ENCODE assay signal across 8 mouse cellular contexts in the genomic region with DNA sequence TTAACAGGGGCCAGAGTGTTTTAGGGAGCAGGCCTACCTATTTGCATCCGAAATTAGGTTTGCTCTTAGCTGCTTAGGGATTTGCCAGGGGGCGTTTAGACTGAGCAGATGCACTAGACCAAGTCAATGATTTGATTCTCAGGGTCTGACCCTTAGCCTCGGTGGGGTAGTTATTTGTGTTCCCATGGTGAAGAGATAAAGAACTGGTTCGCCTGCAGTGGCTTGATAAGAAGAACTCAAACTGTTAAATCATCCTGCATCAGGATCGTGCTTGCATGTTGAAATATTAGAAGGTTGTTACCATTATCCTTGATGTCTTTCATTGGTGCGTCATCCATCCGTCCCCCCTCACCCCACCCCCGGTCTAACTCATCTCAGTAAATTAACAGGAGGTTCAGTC. TPM values are rescaled to one million over a fixed set of nuclear protein-coding genes. Genes with fewer than 3 reads are reported as not detected.
DNase-seq lines count a peak whose midpoint lies in the region; ATAC-seq and TF ChIP-seq lines count a peak whose summit lies in the region.

No protein-coding gene starts in this region.

- no peak for DNase-seq in kidney, postnatal 14 days
- peak; percentile 39 for DNase-seq in G1E (ENCODE audit: low spot score)
- DNase-seq in hindbrain, embryonic 14.5 days (ENCODE audit: low spot score), result no peak
- DNase-seq in right cerebral cortex, adult 18-20 months, result no peak
- no peak for DNase-seq in left cerebral cortex, postnatal 10 days (ENCODE audit: extremely low spot score in 1 of 2, low spot score in 2 of 2)

- peak overlapping the region; percentile 81 for H3K27ac ChIP-seq in kidney, embryonic 16.5 days (ENCODE audit: low read length)
- H3K27ac ChIP-seq in hindbrain, embryonic 14.5 days, result peak overlapping the region; percentile 97
- H3K27ac ChIP-seq in midbrain, embryonic 12.5 days (replicated peaks), result peak overlapping the region; percentile 97

- no peaks in the 10 kb centered on the region for H3K36me3 ChIP-seq in kidney, embryonic 16.5 days (ENCODE audit: insufficient read depth, low read length)
- H3K36me3 ChIP-seq in G1E (replicated peaks), result peaks cover 9% of the 10 kb centered on the region
- no peaks in the 10 kb centered on the region for H3K36me3 ChIP-seq in hindbrain, embryonic 14.5 days (replicated peaks; ENCODE audit: control insufficient read depth, insufficient read depth)
- H3K36me3 ChIP-seq in midbrain, embryonic 12.5 days, result no peaks in the 10 kb centered on the region

- ATAC-seq in kidney, embryonic 16.5 days (ENCODE audit: low FRiP score, low TSS enrichment), result peak; percentile 32
- peak; percentile 55 for ATAC-seq in G1E (ENCODE audit: extremely low read depth, insufficient number of reproducible peaks, low FRiP score, poor library complexity, severe bottlenecking)
- peak; percentile 26 for ATAC-seq in common myeloid progenitor, adult 5-6 weeks (replicated peaks; ENCODE audit: low read depth, poor library complexity, severe bottlenecking)
- peak; percentile 25 for ATAC-seq in hindbrain, embryonic 14.5 days (ENCODE audit: low FRiP score)
- peak; percentile 54 for ATAC-seq in midbrain, embryonic 12.5 days (ENCODE audit: low FRiP score, low read depth)

- 31% methylated on average over 8 of the region's 8 CpGs for WGBS in kidney, embryonic 16.5 days
- WGBS in hindbrain, embryonic 14.5 days, result 19% methylated on average over 8 of the region's 8 CpGs
- WGBS in midbrain, embryonic 12.5 days, result 30% methylated on average over 8 of the region's 8 CpGs

- H3K27me3 ChIP-seq in kidney, embryonic 16.5 days (ENCODE audit: insufficient read depth, low read length), result no peaks in the 10 kb centered on the region
- no peaks in the 10 kb centered on the region for H3K27me3 ChIP-seq in G1E (ENCODE audit: insufficient read depth, low read length)
- no peaks in the 10 kb centered on the region for H3K27me3 ChIP-seq in hindbrain, embryonic 14.5 days (ENCODE audit: control insufficient read depth, insufficient read depth, low read length)
- H3K27me3 ChIP-seq in midbrain, embryonic 12.5 days, result no peaks in the 10 kb centered on the region

- no peaks in the 10 kb centered on the region for H3K9me3 ChIP-seq in kidney, embryonic 16.5 days (ENCODE audit: low read length)
- H3K9me3 ChIP-seq in G1E (replicated peaks), result no peaks in the 10 kb centered on the region
- H3K9me3 ChIP-seq in hindbrain, embryonic 14.5 days (ENCODE audit: control insufficient read depth, low read length), result no peaks in the 10 kb centered on the region
- H3K9me3 ChIP-seq in midbrain, embryonic 12.5 days, result no peaks in the 10 kb centered on the region

- no peak for TF ChIP-seq CTCF in G1E (IDR thresholded peaks at IDR 0.05; ENCODE audit: low read depth, low read length)

- H3K9ac ChIP-seq in kidney, embryonic 16.5 days (replicated peaks; ENCODE audit: low read length), result peak overlapping the region; percentile 57
- peak overlapping the region; percentile 53; the same call in 1 of the 2 replicates for H3K9ac ChIP-seq in hindbrain, embryonic 14.5 days
- peak overlapping the region; percentile 73; the same call in 1 of the 2 replicates for H3K9ac ChIP-seq in midbrain, embryonic 12.5 days (replicated peaks)

- peaks cover 3% of the 10 kb centered on the region; the same call in 1 of the 2 replicates for H3K4me1 ChIP-seq in kidney, embryonic 16.5 days (ENCODE audit: insufficient read depth, low read length)
- peaks cover 30% of the 10 kb centered on the region for H3K4me1 ChIP-seq in G1E (ENCODE audit: insufficient read depth, low read depth, low read length)
- no peaks in the 10 kb centered on the region; the same call in 1 of the 2 replicates for H3K4me1 ChIP-seq in hindbrain, embryonic 14.5 days (replicated peaks; ENCODE audit: control insufficient read depth, insufficient read depth, low read length)
- no peaks in the 10 kb centered on the region for H3K4me1 ChIP-seq in midbrain, embryonic 12.5 days

- intact Hi-C loops in left cerebral cortex, postnatal 10 days (cut with DNase I), result no loop called here

- peak overlapping the region; percentile 65 for H3K4me3 ChIP-seq in kidney, embryonic 16.5 days (ENCODE audit: low read length)
- peak overlapping the region; percentile 84; the same call in 1 of the 2 replicates for H3K4me3 ChIP-seq in G1E (ENCODE audit: low read depth, low read length)
- peak overlapping the region; percentile 55 for H3K4me3 ChIP-seq in hindbrain, embryonic 14.5 days (replicated peaks; ENCODE audit: low read length)
- peak overlapping the region; percentile 60 for H3K4me3 ChIP-seq in midbrain, embryonic 12.5 days

- peak overlapping the region; percentile 53 for H3K4me2 ChIP-seq in kidney, embryonic 16.5 days (replicated peaks; ENCODE audit: low read depth, low read length)
- peak overlapping the region; percentile 63 for H3K4me2 ChIP-seq in hindbrain, embryonic 14.5 days (replicated peaks)
- peak overlapping the region; percentile 57 for H3K4me2 ChIP-seq in midbrain, embryonic 12.5 days (replicated peaks)

RNA-seq across cellular contexts. Expression of a gene that starts 1.7 kb away (rescaled TPM):
- polyA plus RNA-seq in kidney, embryonic 16.5 days (2015; fragmentation: Nextera tagmentation; extraction: Ambion mirVana), result 31.9 and 32.2 TPM in 2 replicates
- total RNA-seq in G1E (2014; fragmentation: Nextera tagmentation) (126 and 143 TPM in 2 replicates), G1E (2017) (163 and 178 TPM in 2 replicates)
- polyA plus RNA-seq in G1E (2012), result 4.0 and 6.3 TPM in 2 replicates
- 71.6 and 77.2 TPM in 2 replicates for total RNA-seq in common myeloid progenitor, adult 5-6 weeks (2017)
- polyA plus RNA-seq in hindbrain, embryonic 14.5 days (2014; fragmentation: Nextera tagmentation; extraction: Ambion mirVana), result 19.2 and 19.6 TPM in 2 replicates
- 28.3 and 28.6 TPM in 2 replicates for polyA plus RNA-seq in midbrain, embryonic 12.5 days (2016; fragmentation: Nextera tagmentation; extraction: Ambion mirVana)
- total RNA-seq in left cerebral cortex, postnatal 10 days (2021), result 10 to 100 TPM; 32.0 to 40.7 TPM

RNA-seq across cellular contexts. Expression of a gene that starts 8.6 kb away (rescaled TPM):
- 2.0 and 3.5 TPM in 2 replicates for polyA plus RNA-seq in kidney, embryonic 16.5 days (2015; fragmentation: Nextera tagmentation; extraction: Ambion mirVana)
- not detected in 2 replicates for total RNA-seq in G1E (2014; fragmentation: Nextera tagmentation)
- 27.9 and 52.9 TPM in 2 replicates for total RNA-seq in G1E (2017)
- polyA plus RNA-seq in G1E (2012), result not detected in 2 replicates
- 111 and 209 TPM in 2 replicates for total RNA-seq in common myeloid progenitor, adult 5-6 weeks (2017)
- 1.1 and 1.9 TPM in 2 replicates for polyA plus RNA-seq in hindbrain, embryonic 14.5 days (2014; fragmentation: Nextera tagmentation; extraction: Ambion mirVana)
- polyA plus RNA-seq in midbrain, embryonic 12.5 days (2016; fragmentation: Nextera tagmentation; extraction: Ambion mirVana), result 0.85 TPM in 1 of 2 replicates, not detected in the other
- not detected for total RNA-seq in left cerebral cortex, postnatal 10 days (2021)
